Mouse (Mus musculus) brain, embryonic 14.5 days (tissue): ENCODE results near the gene Ttc24.

ENCODE experiments used
- CTCF ChIP-seq: fragments of 200-500 bp; IDR thresholded peaks from 2 replicates; pipeline ENCODE4 v1.5.1; 2012; ENCODE audit warnings: inconsistent platforms, mild to moderate bottlenecking, moderate library complexity, borderline replicate concordance; ENCODE audit not compliant: insufficient read depth, insufficient read length; ENCODE audit errors: extremely low read depth
- POLR2A ChIP-seq: fragments of 200-500 bp; IDR thresholded peaks from 2 replicates; pipeline ENCODE4 v1.6.1; 2012; ENCODE audit warnings: mild to moderate bottlenecking, inconsistent platforms, borderline replicate concordance; ENCODE audit not compliant: poor library complexity, insufficient read depth, insufficient read length, severe bottlenecking; ENCODE audit errors: extremely low read depth

- TF ChIP-seq CTCF (no peak), POLR2A (no peak)
Observed at GRCm38 (mm10) chr3:88030608-88031395, 47.3 kb downstream of the Ttc24 start.
